Mouse (Mus musculus) brown adipose tissue, adult 24 weeks (tissue): Measurements from ENCODE around the gene Tmem100. TPM values are rescaled to one million over a fixed set of nuclear protein-coding genes. Genes with fewer than 3 reads are reported as not detected.

ENCODE experiments used
- H3K27ac ChIP-seq: fragments of 200-500 bp; replicated peaks from 2 replicates; pipeline ENCODE4 v1.5.1; 2012; ENCODE audit warnings: low read depth, mild to moderate bottlenecking, low read length
- H3K4me1 ChIP-seq: fragments of 200-500 bp; 2 replicates; pipeline ENCODE4 v1.6.1; 2012; ENCODE audit warnings: low read length, mixed read lengths; ENCODE audit not compliant: control insufficient read depth, insufficient read depth, insufficient read length
- H3K4me3 ChIP-seq: fragments of 200-500 bp; 2 replicates; pipeline ENCODE4 v1.5.1; 2012; ENCODE audit warnings: low read depth, mild to moderate bottlenecking, low read length, moderate library complexity; ENCODE audit not compliant: insufficient read depth
- polyA plus RNA-seq: library from polyadenylated mRNA; stranded (reverse); fragments of >200 nt; gene quantifications from 2 replicates; pipeline ENCODE4 v1.2.4, GENCODE M21; 2012; ENCODE audit not compliant: missing spikeins, insufficient read depth, insufficient read length

The Tmem100 gene
- polyA plus RNA-seq, 1 experiment = 9.5 TPM

GRCm38 (mm10) chr11:90031076-90031475, 928 bp downstream of the Tmem100 start:
- no peak overlapping the region for H3K27ac ChIP-seq
- peak overlapping the region; percentile 47 for H3K4me3 ChIP-seq
- H3K4me1 ChIP-seq = peaks cover 5% of the 10 kb centered on the region; the same call in 1 of the 2 replicates

DNA sequence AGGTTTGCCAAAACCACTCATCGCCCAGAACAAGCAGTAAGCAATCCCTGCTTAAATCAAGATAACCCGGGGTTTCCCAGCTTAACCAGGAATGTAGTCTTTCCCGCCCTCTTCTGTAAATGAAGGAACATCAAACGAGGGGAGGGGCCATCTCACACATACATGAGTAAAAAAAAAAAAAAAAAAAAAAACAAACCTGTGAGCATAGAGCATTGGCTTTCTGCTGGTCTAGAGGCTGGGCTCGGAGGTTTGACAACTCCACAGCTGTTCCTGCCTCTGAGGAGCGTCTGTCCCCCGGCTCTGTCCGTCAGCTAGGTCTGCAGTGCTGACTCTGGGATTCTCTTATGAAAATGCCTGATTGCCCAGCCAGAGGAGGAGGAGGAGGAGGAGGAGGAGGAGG, 2.7 kb downstream of the Tmem100 start:
- peaks cover 5% of the 10 kb centered on the region; the same call in 1 of the 2 replicates for H3K4me1 ChIP-seq
- peak overlapping the region; percentile 21; the same call in 1 of the 2 replicates for H3K4me3 ChIP-seq
- H3K27ac ChIP-seq = no peak overlapping the region

DNA sequence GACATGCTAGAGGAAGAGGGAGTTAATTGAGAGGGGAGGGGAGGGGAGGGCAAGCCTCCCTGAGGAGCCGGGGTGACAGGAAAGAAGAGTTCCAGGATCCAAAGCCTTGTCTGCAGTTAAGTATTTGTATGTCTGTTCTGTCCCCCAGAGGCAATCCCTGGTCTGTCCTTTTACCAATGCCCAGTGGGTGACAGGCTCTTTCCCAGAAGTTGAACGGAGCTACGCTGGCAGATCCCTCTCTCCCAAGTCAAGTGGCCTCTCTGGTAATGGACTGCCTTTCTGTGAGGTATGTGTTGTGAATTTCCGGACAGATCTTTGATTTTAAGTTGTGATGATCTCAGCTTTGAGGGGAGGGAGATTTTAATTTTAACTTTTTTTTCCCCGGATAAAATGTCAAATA, 3.3 kb downstream of the Tmem100 start:
- Histone ChIP-seq H3K4me1 (peaks cover 5% of the 10 kb centered on the region; the same call in 1 of the 2 replicates), H3K27ac (no peak overlapping the region), H3K4me3 (peak overlapping the region; percentile 21; the same call in 1 of the 2 replicates)

DNA sequence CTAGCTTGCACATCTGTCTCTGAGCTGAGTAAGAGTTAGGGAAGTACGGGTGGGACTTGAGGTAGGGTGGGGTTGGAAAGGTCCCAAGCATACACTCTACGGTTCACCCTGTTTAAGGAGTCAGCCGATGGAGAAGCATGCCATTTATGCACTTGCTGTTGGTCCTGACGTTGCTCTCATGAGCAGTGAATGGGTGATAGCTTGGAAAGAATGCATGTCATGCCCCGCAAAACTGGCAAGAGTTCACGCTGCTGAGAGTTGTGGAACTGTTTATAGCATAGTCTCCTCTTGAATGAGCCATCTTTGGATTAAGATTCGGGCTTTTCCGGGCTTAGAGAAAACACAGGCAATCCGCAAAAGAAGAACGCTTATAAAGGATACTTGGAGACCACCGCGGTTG, 4.5 kb downstream of the Tmem100 start:
- Histone ChIP-seq H3K27ac (no peak overlapping the region), H3K4me1 (peaks cover 3% of the 10 kb centered on the region; the same call in 1 of the 2 replicates), H3K4me3 (no peak overlapping the region)

DNA sequence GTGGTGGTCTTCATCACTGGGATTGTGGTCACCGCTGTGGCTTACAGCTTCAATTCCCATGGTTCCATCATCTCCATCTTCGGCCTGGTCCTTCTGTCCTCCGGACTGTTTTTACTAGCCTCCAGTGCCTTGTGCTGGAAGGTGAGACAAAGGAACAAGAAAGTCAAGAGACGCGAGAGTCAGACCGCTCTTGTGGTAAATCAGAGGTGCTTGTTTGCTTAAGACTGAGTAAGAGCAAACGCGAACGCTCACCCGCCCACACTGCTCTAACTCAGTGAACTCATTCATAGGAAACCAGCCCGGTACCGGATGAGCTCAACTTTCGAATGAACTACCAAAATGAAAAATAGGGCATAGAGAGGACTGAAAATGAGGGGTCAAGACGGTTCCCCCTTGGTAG, 5.4 kb downstream of the Tmem100 start:
- no peak overlapping the region for H3K4me3 ChIP-seq
- H3K4me1 ChIP-seq = no peaks in the 10 kb centered on the region
- no peak overlapping the region for H3K27ac ChIP-seq

GRCm38 (mm10) chr11:90036416-90036815, 6.3 kb downstream of the Tmem100 start:
- Histone ChIP-seq H3K4me1 (no peaks in the 10 kb centered on the region), H3K27ac (no peak overlapping the region), H3K4me3 (no peak overlapping the region)

DNA sequence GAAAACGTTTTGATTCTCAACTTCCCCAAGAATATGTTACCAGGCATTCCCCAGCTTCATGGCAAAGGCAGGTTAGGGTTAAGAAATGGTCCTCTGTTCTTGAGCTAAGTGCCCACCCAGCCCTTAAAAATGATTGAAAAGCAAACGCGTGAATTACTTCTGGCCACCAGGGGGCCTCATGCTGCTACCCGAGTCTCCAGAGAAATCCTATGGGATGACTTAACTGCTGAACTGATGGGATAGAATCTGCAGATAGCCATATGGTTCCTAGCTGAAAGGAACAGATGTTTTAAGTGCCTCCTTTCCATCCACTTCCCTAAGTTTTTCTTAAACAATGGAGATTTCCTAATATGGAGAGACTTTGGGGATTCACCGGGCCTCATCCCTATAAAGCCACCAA, 7.9 kb downstream of the Tmem100 start:
- H3K4me1 ChIP-seq = no peaks in the 10 kb centered on the region
- H3K27ac ChIP-seq = no peak overlapping the region
- H3K4me3 ChIP-seq = no peak overlapping the region

DNA sequence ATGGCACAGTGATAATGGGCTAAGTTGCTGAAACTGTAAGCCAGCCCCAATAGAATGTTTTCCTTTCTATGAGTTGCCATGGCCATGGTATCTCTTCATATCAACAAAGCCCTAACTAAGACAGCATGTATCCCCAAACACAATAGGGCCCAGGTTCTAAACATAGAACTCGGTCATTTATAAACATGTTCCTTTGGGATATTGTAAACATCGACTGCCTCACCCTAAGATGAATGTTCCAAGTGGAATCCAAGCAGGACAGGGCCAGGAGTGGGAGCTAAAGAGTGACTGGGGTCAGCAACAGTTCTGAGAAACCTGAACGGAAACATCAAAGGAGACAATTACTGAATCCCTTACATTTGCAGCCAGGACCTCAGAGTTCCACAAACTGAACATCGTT, 14.3 kb downstream of the Tmem100 start:
- no peak overlapping the region for H3K27ac ChIP-seq

GRCm38 (mm10) chr11:90046211-90046610, 16.1 kb downstream of the Tmem100 start:
- Histone ChIP-seq H3K4me3 (no peak overlapping the region), H3K4me1 (no peaks in the 10 kb centered on the region), H3K27ac (no peak overlapping the region)

More for the DNA sequence above, 14.3 kb downstream of the Tmem100 start:
- Histone ChIP-seq H3K4me1 (no peaks in the 10 kb centered on the region), H3K4me3 (no peak overlapping the region)

GRCm38 (mm10) chr11:90047271-90047670, 17.1 kb downstream of the Tmem100 start:
- H3K4me3 ChIP-seq = no peak overlapping the region
- no peak overlapping the region for H3K27ac ChIP-seq
- no peaks in the 10 kb centered on the region for H3K4me1 ChIP-seq

GRCm38 (mm10) chr11:90050016-90050415, 19.9 kb downstream of the Tmem100 start:
- Histone ChIP-seq H3K4me1 (peaks cover 6% of the 10 kb centered on the region; the same call in 1 of the 2 replicates), H3K4me3 (no peak overlapping the region), H3K27ac (no peak overlapping the region)

DNA sequence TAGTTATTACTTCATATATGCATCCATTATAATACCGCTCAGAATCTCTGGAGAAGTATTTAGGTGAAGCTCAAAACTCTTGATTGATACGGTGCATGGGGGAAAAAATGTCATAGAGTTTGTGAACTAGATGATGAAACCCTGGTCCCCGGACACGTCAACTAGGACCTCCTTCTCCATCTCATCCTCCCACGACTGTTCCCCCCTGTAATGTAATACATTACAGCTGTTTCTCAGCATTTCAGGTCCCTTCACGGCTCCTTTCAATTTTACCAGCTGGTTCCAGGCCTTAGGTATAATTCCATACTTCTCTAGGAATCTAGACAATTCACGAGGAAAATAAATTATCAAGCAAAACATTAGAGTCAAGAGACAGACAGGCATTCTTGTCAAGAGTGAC, 22.6 kb downstream of the Tmem100 start:
- Histone ChIP-seq H3K27ac (no peak overlapping the region), H3K4me1 (peaks cover 6% of the 10 kb centered on the region; the same call in 1 of the 2 replicates), H3K4me3 (no peak overlapping the region)

GRCm38 (mm10) chr11:90053820-90054219, 23.7 kb downstream of the Tmem100 start:
- Histone ChIP-seq H3K4me3 (no peak overlapping the region), H3K4me1 (peaks cover 6% of the 10 kb centered on the region; the same call in 1 of the 2 replicates), H3K27ac (no peak overlapping the region)

GRCm38 (mm10) chr11:90054401-90054800, 24.3 kb downstream of the Tmem100 start:
- Histone ChIP-seq H3K27ac (no peak overlapping the region), H3K4me1 (peaks cover 6% of the 10 kb centered on the region; the same call in 1 of the 2 replicates), H3K4me3 (no peak overlapping the region)

DNA sequence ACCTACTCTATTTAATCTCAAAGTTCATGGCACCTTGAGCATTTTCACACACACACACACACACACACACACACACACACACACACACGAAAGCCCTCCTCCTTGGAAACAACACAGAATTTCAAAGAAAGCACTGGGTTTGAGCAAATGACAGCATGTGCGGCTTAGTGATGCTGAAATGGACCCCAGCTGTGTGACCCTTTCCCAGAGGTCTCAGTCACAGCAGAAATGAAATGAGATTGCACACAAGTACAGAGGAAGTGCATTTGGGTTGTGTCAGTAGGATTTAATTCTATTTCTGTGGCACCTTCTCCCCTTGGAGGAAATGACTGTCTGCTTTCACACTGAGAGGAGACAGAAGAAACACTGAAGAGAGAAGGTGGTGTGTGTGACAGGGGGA, 26.9 kb downstream of the Tmem100 start:
- Histone ChIP-seq H3K4me3 (no peak overlapping the region), H3K4me1 (peaks cover 6% of the 10 kb centered on the region; the same call in 1 of the 2 replicates), H3K27ac (no peak overlapping the region)

GRCm38 (mm10) chr11:90059241-90059640, 29.1 kb downstream of the Tmem100 start:
- H3K27ac ChIP-seq = no peak overlapping the region
- no peak overlapping the region for H3K4me3 ChIP-seq
- peaks cover 5% of the 10 kb centered on the region; the same call in 1 of the 2 replicates for H3K4me1 ChIP-seq
